Mouse (Mus musculus): ENCODE measurements at regions not wholly inside any gene's neighbourhood (a gene's known extent, or its start where the extent isn't known, plus 50 kb on each side); places are given as distances from the start of the nearest gene placed in this dataset.
A peak's percentile ranks its signal among the peaks of the same experiment; 100 is the strongest.

DNA sequence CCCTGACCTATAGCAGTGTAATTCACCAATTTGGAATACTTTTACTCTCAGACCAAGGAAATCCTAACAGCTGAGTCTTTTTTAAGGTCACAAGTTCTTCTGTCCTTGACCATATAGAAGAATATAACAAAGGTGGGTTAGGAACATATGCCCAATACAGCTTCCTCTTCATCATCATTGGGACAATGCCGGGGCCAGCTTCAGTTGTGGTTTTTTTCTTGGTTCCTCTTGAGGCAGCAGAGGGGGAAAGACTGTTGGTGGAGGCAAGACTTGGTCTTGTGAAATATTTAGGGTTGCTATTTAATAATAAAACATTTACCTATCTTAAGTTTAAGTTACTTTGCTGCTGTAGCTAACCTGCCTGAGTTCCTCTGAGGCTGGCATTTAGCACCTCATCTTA, 144.8 kb upstream of the Htr1f start:
- Histone ChIP-seq H3K9me3 (ENCODE audit: control insufficient read depth, low read length) (no peaks in the 10 kb centered on the region), H3K9ac (replicated peaks; ENCODE audit: low read depth, low read length) (no peak overlapping the region), H3K36me3 (ENCODE audit: control insufficient read depth, insufficient read depth) (no peaks in the 10 kb centered on the region), H3K27me3 (replicated peaks; ENCODE audit: control insufficient read depth, insufficient read depth, low read length) (no peaks in the 10 kb centered on the region), H3K27ac (ENCODE audit: low read length) (no peak overlapping the region), H3K4me3 (replicated peaks; ENCODE audit: low read length) (no peak overlapping the region), H3K4me2 (ENCODE audit: low read length) (no peak overlapping the region), H3K4me1 (replicated peaks; ENCODE audit: control insufficient read depth, insufficient read depth, low read length) (no peaks in the 10 kb centered on the region)
- ATAC-seq = no peak
- WGBS = 93% methylated on average over 1 of the region's 1 CpGs

DNA sequence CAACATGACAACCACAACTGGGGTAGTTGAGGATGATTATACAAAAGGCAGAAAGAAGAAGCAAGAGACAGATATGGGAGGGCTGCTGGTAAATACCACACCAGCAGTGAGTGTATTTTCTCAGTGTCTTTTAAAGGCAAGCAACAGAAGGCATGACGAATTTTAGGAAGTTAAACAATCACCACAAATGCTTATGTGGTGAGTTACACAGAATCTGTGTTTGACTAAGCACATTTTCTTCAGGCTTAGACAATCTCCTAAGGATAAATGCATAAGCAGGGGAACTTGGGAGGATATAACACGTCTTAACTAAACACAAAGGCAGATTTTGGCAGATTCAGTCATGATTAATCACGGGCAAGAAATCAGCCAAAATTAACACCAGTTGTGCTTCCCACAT, 141.8 kb upstream of the Htr1f start:
- Histone ChIP-seq H3K9me3 (ENCODE audit: control insufficient read depth, low read length) (no peaks in the 10 kb centered on the region), H3K27ac (ENCODE audit: low read length) (no peak overlapping the region), H3K4me1 (replicated peaks; ENCODE audit: control insufficient read depth, insufficient read depth, low read length) (no peaks in the 10 kb centered on the region), H3K27me3 (replicated peaks; ENCODE audit: control insufficient read depth, insufficient read depth, low read length) (no peaks in the 10 kb centered on the region), H3K4me2 (ENCODE audit: low read length) (no peak overlapping the region), H3K36me3 (ENCODE audit: control insufficient read depth, insufficient read depth) (no peaks in the 10 kb centered on the region), H3K9ac (replicated peaks; ENCODE audit: low read depth, low read length) (no peak overlapping the region), H3K4me3 (replicated peaks; ENCODE audit: low read length) (no peak overlapping the region)
- ATAC-seq = no peak
- WGBS = 80% methylated on average over 3 of the region's 3 CpGs

DNA sequence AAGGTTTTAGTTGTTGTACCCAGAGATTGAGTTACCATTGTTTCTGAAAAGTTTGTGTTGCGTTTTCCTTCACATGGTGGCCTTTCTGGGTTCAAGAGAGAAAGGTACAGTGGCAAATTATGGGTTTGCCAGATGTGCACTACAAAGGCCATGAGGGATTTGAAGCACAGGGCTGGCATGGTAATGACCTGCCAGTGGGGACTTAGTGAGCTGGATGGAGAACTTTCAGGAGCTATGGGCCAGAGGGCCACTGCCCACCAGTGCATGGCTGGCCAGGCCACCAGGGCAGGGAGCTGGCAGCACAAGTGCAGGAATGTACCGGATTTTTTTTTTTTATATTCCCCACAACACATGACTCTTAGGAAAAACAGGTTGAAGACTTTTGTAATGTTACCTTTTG, 128.8 kb upstream of the Htr1f start:
- Histone ChIP-seq H3K36me3 (ENCODE audit: control insufficient read depth, insufficient read depth) (no peaks in the 10 kb centered on the region), H3K4me2 (ENCODE audit: low read length) (no peak overlapping the region), H3K4me3 (replicated peaks; ENCODE audit: low read length) (no peak overlapping the region), H3K27ac (ENCODE audit: low read length) (no peak overlapping the region), H3K9me3 (ENCODE audit: control insufficient read depth, low read length) (no peaks in the 10 kb centered on the region), H3K27me3 (replicated peaks; ENCODE audit: control insufficient read depth, insufficient read depth, low read length) (no peaks in the 10 kb centered on the region), H3K9ac (replicated peaks; ENCODE audit: low read depth, low read length) (no peak overlapping the region), H3K4me1 (replicated peaks; ENCODE audit: control insufficient read depth, insufficient read depth, low read length) (no peaks in the 10 kb centered on the region)
- ATAC-seq = no peak
- 90% methylated on average over 2 of the region's 2 CpGs for WGBS

GRCm38 (mm10) chr16:65233964-65234363, 128.3 kb upstream of the Htr1f start:
- Histone ChIP-seq H3K9me3 (ENCODE audit: control insufficient read depth, low read length) (no peaks in the 10 kb centered on the region), H3K4me3 (replicated peaks; ENCODE audit: low read length) (no peak overlapping the region), H3K27me3 (replicated peaks; ENCODE audit: control insufficient read depth, insufficient read depth, low read length) (no peaks in the 10 kb centered on the region), H3K36me3 (ENCODE audit: control insufficient read depth, insufficient read depth) (no peaks in the 10 kb centered on the region), H3K4me1 (replicated peaks; ENCODE audit: control insufficient read depth, insufficient read depth, low read length) (no peaks in the 10 kb centered on the region), H3K4me2 (ENCODE audit: low read length) (no peak overlapping the region), H3K27ac (ENCODE audit: low read length) (no peak overlapping the region), H3K9ac (replicated peaks; ENCODE audit: low read depth, low read length) (no peak overlapping the region)
- no peak for ATAC-seq
- 68% methylated on average over 3 of the region's 3 CpGs for WGBS

- Histone ChIP-seq H3K4me3 (replicated peaks; ENCODE audit: low read length) (no peak overlapping the region), H3K27ac (ENCODE audit: low read length) (no peak overlapping the region), H3K36me3 (ENCODE audit: control insufficient read depth, insufficient read depth) (no peaks in the 10 kb centered on the region), H3K27me3 (replicated peaks; ENCODE audit: control insufficient read depth, insufficient read depth, low read length) (no peaks in the 10 kb centered on the region), H3K9ac (replicated peaks; ENCODE audit: low read depth, low read length) (no peak overlapping the region), H3K9me3 (ENCODE audit: control insufficient read depth, low read length) (no peaks in the 10 kb centered on the region), H3K4me1 (replicated peaks; ENCODE audit: control insufficient read depth, insufficient read depth, low read length) (no peaks in the 10 kb centered on the region), H3K4me2 (ENCODE audit: low read length) (no peak overlapping the region)
- ATAC-seq = no peak
- WGBS = 84% methylated on average over 3 of the region's 3 CpGs
These were observed 113.8 kb upstream of the Htr1f start for GRCm38 (mm10) chr16:65219434-65219833.

- no peak for ATAC-seq
- no peak overlapping the region for H3K4me3 ChIP-seq (replicated peaks; ENCODE audit: low read length)
- H3K4me2 ChIP-seq (ENCODE audit: low read length) = no peak overlapping the region
- H3K36me3 ChIP-seq (ENCODE audit: control insufficient read depth, insufficient read depth) = no peaks in the 10 kb centered on the region
- H3K9me3 ChIP-seq (ENCODE audit: control insufficient read depth, low read length) = no peaks in the 10 kb centered on the region
- no peaks in the 10 kb centered on the region for H3K4me1 ChIP-seq (replicated peaks; ENCODE audit: control insufficient read depth, insufficient read depth, low read length)
- no peaks in the 10 kb centered on the region for H3K27me3 ChIP-seq (replicated peaks; ENCODE audit: control insufficient read depth, insufficient read depth, low read length)
- no peak overlapping the region for H3K27ac ChIP-seq (ENCODE audit: low read length)
- WGBS = 97% methylated on average over 1 of the region's 1 CpGs
- no peak overlapping the region for H3K9ac ChIP-seq (replicated peaks; ENCODE audit: low read depth, low read length)
These were observed 106.7 kb upstream of the Htr1f start for GRCm38 (mm10) chr16:65212367-65212766.

DNA sequence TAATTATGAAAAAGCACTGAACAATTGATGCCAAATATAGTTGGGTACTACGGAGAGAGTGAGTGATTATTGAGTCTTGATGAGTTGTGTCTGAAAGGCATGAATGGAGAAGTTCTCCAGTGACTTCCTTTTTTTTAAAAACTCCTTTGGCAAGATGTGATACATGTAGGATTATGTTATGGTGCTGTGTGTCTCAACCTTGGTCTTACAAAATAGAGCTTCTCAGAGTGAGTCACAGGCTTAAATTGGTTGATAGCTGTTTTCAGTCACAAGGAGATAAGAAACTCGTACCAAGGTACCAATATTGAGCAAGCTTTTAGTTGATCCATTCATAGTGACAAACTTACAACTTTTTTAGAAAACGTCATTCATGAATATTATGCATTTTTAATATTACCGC, 95.7 kb upstream of the Htr1f start:
- WGBS = 95% methylated on average over 4 of the region's 4 CpGs
- Histone ChIP-seq H3K27me3 (replicated peaks; ENCODE audit: control insufficient read depth, insufficient read depth, low read length) (no peaks in the 10 kb centered on the region), H3K4me2 (ENCODE audit: low read length) (no peak overlapping the region), H3K4me1 (replicated peaks; ENCODE audit: control insufficient read depth, insufficient read depth, low read length) (no peaks in the 10 kb centered on the region), H3K9ac (replicated peaks; ENCODE audit: low read depth, low read length) (no peak overlapping the region), H3K36me3 (ENCODE audit: control insufficient read depth, insufficient read depth) (no peaks in the 10 kb centered on the region), H3K9me3 (ENCODE audit: control insufficient read depth, low read length) (no peaks in the 10 kb centered on the region), H3K4me3 (replicated peaks; ENCODE audit: low read length) (no peak overlapping the region), H3K27ac (ENCODE audit: low read length) (no peak overlapping the region)
- no peak for ATAC-seq

GRCm38 (mm10) chr16:65197203-65197844, 91.7 kb upstream of the Htr1f start:
- 90% methylated on average over 3 of the region's 3 CpGs for WGBS
- Histone ChIP-seq H3K4me1 (replicated peaks; ENCODE audit: control insufficient read depth, insufficient read depth, low read length) (no peaks in the 10 kb centered on the region), H3K36me3 (ENCODE audit: control insufficient read depth, insufficient read depth) (no peaks in the 10 kb centered on the region)

DNA sequence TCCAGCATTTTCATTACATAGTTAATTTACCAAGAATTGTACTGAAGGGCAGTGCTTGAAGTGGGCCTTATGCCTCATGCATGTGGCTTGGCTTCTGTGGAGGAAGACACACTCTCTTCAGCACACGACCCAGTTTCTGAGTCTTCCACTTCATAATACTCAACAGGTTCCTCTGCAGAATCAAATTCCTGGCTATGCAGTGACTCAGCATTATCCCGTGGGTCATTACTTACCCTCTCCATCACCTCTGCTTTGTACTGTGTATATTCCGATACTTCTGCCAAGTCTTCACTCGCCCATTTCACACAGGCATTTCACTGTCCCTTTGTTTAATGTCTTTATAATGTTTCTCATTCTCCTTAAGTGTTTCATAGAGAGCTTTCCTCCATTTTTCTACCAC, 90.1 kb upstream of the Htr1f start:
- H3K9me3 ChIP-seq (ENCODE audit: control insufficient read depth, low read length) = no peaks in the 10 kb centered on the region
- H3K27ac ChIP-seq (ENCODE audit: low read length) = no peak overlapping the region
- 76% methylated on average over 4 of the region's 4 CpGs for WGBS
- no peak overlapping the region for H3K9ac ChIP-seq (replicated peaks; ENCODE audit: low read depth, low read length)
- no peak for ATAC-seq
- H3K36me3 ChIP-seq (ENCODE audit: control insufficient read depth, insufficient read depth) = no peaks in the 10 kb centered on the region
- no peaks in the 10 kb centered on the region for H3K27me3 ChIP-seq (replicated peaks; ENCODE audit: control insufficient read depth, insufficient read depth, low read length)
- 0 out of 2 replicates have a peak, but pooled peaks cover 2% of the 10 kb centered on the region for H3K4me1 ChIP-seq (replicated peaks; ENCODE audit: control insufficient read depth, insufficient read depth, low read length)
- no peak overlapping the region for H3K4me2 ChIP-seq (ENCODE audit: low read length)
- H3K4me3 ChIP-seq (replicated peaks; ENCODE audit: low read length) = no peak overlapping the region

More at GRCm38 (mm10) chr16:65197203-65197844, 91.7 kb upstream of the Htr1f start:
- Histone ChIP-seq H3K9ac (replicated peaks; ENCODE audit: low read depth, low read length) (no peak overlapping the region), H3K4me3 (replicated peaks; ENCODE audit: low read length) (no peak overlapping the region), H3K27ac (ENCODE audit: low read length) (no peak overlapping the region), H3K27me3 (replicated peaks; ENCODE audit: control insufficient read depth, insufficient read depth, low read length) (no peaks in the 10 kb centered on the region), H3K9me3 (ENCODE audit: control insufficient read depth, low read length) (no peaks in the 10 kb centered on the region), H3K4me2 (ENCODE audit: low read length) (no peak overlapping the region)
- ATAC-seq = no peak

GRCm38 (mm10) chr16:65191574-65192149, 86.0 kb upstream of the Htr1f start:
- Histone ChIP-seq H3K4me3 (replicated peaks; ENCODE audit: low read length) (no peak overlapping the region), H3K36me3 (ENCODE audit: control insufficient read depth, insufficient read depth) (no peaks in the 10 kb centered on the region), H3K4me2 (ENCODE audit: low read length) (no peak overlapping the region), H3K27me3 (replicated peaks; ENCODE audit: control insufficient read depth, insufficient read depth, low read length) (no peaks in the 10 kb centered on the region), H3K9me3 (ENCODE audit: control insufficient read depth, low read length) (no peaks in the 10 kb centered on the region), H3K27ac (ENCODE audit: low read length) (no peak overlapping the region), H3K4me1 (replicated peaks; ENCODE audit: control insufficient read depth, insufficient read depth, low read length) (0 out of 2 replicates have a peak, but pooled peaks cover 2% of the 10 kb centered on the region), H3K9ac (replicated peaks; ENCODE audit: low read depth, low read length) (no peak overlapping the region)
- ATAC-seq = peak; percentile 58
- WGBS = 42% methylated on average over 7 of the region's 7 CpGs

Data from forebrain, embryonic 16.5 days (tissue).